Mouse (Mus musculus): ENCODE results near the gene Fcgr3.

Fcgr3 gene

DNA sequence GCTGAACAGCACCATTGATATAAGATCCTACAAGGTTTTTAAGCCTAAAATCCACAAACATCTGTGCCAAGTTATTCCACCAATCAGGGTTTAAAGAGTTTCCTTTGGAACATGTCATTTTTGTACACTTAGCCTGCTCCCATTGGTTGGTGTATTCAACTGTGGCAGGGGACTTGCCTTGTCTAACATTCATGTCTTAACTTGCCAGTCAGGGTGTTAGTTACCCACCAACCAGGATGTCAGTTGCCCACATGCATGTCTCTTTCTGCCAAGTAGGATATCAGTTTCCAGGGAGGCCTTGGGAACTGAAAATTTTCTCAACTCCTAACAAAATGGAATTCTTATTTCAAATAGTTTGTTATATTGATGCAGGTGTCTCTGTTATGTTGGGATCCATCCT lies 59.1 kb downstream of the Fcgr3 start:
- DNase-seq: no peak

DNA sequence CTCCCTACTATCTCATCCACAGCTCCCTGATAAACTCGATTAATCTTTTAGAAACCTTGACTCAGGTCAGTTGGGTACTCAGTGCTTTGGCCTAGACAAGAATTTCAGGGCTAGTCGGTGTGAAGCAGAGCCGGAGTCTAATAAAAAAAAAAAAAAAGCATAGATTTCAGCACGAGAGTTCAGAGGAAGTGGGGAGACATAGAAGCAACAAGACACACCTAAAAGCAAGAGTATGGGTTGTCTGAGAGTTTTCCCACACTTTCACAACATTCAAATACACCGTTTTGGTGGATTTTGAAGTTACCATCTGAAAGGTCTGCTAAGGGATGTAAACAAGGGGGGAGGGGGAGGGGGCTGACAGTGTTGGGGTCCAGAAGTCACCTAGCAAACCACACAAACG lies 59.7 kb downstream of the Fcgr3 start:
- DNase-seq: no peak
